Mouse (Mus musculus): ENCODE results near the gene BC030870.

DNA sequence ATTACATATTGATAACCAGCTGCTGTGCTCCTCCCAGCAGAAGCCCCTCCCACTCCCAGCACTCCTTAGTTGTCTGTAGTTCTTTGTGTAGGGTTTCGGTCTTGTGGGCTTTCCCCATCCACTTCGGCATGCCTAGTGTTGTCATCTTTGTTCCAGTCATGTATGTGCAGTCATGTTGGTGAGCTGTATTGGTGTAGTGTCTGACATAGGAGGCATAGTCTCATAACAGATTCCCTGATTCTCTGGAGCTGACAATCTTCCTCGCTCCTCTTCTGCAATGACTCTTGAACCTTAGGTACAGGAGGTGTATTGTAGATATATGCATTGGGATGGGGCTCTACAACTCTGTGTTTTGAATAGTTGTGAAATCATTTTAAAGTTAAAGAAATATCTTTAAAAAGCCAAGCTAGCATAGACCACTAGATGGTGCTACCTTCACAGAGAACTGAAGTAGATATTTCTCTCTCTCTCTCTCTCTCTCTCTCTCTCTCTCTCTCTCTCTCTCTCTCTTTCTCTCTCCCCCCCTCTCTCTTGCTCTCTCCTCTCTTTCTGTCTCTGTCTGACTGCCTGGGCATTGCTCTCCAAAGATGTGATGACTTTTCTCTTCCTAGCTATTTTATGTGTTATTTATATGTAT, 9.6 kb upstream of the BC030870 start:
- no peak for TF ChIP-seq HCFC1 (IDR thresholded peaks at IDR 0.05; ENCODE audit: borderline replicate concordance, insufficient read depth, low read length)
- no peak for TF ChIP-seq ZNF384 (IDR thresholded peaks at IDR 0.05; ENCODE audit: low read depth, low read length)
- TF ChIP-seq CHD2 (IDR thresholded peaks at IDR 0.05; ENCODE audit: low read depth, low read length): no peak

All from ES-E14 (cell line).